Mouse (Mus musculus) olfactory bulb, adult 2 months (tissue): Measurements from ENCODE around the gene Grid2. TPM values are rescaled to one million over a fixed set of nuclear protein-coding genes. Genes with fewer than 3 reads are reported as not detected.
A peak's percentile ranks its signal among the peaks of the same experiment; 100 is the strongest.

Source experiments
- H3K27ac ChIP-seq: fragments of 200-500 bp; 2 replicates; pipeline ENCODE4 v1.5.1; 2012; ENCODE audit warnings: low read depth, low read length; ENCODE audit not compliant: insufficient read depth
- H3K4me1 ChIP-seq: fragments of 200-500 bp; 2 replicates; pipeline ENCODE4 v1.6.1; 2012; ENCODE audit warnings: low read length; ENCODE audit not compliant: control insufficient read depth, insufficient read depth
- H3K4me3 ChIP-seq: fragments of 200-500 bp; 2 replicates; pipeline ENCODE4 v1.5.1; 2012; ENCODE audit warnings: mild to moderate bottlenecking, low read depth, low read length, moderate library complexity; ENCODE audit not compliant: insufficient read depth
- CTCF ChIP-seq: fragments of 200-500 bp; IDR thresholded peaks from 2 replicates; pipeline ENCODE4 v1.5.1; 2012; ENCODE audit warnings: low read depth, mild to moderate bottlenecking, low read length, moderate library complexity; ENCODE audit not compliant: insufficient read depth
- POLR2A ChIP-seq: fragments of 200-500 bp; IDR thresholded peaks from 2 replicates; pipeline ENCODE4 v1.6.1; 2012; ENCODE audit warnings: mild to moderate bottlenecking, low read depth, low read length, moderate library complexity; ENCODE audit not compliant: insufficient read depth
- WGBS: fragments of 180-500 bp; shearing (Covaris S2); methylation state at CpG from one replicate; pipeline ENCODE4 v1.1.7; 2018; 5-methylcytosine and 5-hydroxymethylcytosine counted together
- polyA plus RNA-seq: library from polyadenylated mRNA; stranded (reverse); fragments of >200 nt; gene quantifications from 2 replicates; pipeline ENCODE4 v1.2.4, GENCODE M21; 2012; ENCODE audit warnings: low replicate concordance; ENCODE audit not compliant: missing spikeins, insufficient read depth, insufficient read length

Gene Grid2
- polyA plus RNA-seq, 1 experiment, result not detected

DNA sequence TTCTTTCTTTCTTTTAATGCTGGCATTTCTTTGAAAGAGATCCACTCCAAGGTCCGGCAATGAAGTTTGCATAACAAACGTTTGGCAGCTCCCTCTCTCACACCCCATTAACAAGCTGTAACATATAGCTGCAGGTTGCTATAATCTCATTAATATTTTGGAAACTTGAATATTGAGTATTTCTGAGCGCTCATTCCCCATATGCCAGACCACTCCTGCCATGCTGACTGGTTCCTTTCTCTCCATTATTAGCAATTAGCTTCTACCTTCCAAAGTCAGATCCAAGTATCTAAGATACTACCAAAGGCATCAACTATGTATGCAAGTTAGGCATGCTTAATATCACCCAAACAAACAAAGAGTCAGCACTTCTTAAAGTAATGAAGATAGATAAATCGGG is 1477.6 kb downstream of the Grid2 start:
- H3K27ac ChIP-seq, result no peak overlapping the region
- 5% methylated on average over 4 of the region's 4 CpGs for WGBS

DNA sequence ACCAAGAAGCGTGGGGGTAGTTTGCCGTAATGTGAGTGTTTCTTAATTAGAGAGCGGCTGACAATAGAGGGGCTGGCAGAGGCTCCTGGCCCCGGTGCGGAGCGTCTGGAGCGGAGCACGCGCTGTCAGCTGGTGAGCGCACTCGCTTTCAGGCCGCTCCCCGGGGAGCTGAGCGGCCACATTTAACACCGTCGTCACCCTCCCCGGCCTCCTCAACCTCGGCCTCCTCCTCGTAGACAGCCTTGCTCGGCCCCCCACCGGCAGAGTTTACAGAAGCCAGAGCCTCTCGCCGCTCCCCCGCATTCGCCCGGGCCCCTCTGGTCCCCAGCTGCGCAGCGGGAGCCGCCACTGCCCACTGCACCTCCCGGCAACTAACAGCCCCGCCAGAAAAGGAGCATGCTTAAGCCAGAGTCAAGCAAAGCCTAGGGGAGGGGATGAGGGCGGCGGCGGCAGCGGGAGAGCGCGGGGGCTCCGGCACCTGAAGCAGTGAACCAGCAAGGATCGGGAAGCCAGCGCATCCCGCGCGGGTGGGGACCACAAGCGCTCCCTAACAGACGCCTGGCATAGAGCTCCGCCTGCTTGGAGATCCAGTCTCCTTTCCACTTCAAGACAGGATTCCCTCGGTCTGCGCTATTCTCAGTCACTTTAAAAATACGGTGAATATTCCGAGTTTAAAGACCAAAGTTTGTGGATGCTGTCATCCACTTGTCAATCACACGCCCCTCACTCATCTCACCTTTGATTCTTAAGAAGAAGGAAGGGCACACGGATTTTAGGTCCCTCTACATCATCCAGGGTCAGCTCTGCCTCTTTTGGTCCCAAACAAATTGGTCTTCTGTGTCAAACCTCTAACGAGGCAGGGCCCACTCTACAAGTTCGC is 1479.0 kb downstream of the Grid2 start:
- TF ChIP-seq CTCF (no peak), POLR2A (no peak)
- H3K4me1 ChIP-seq, result peaks cover 14% of the 10 kb centered on the region
- H3K27ac ChIP-seq, result no peak overlapping the region
- peak overlapping the region; percentile 41 for H3K4me3 ChIP-seq
- 4% methylated on average over 54 of the region's 54 CpGs for WGBS

More for the DNA sequence above, 1477.6 kb downstream of the Grid2 start:
- no peak for TF ChIP-seq POLR2A
- no peak for TF ChIP-seq CTCF
- H3K4me1 ChIP-seq, result peaks cover 27% of the 10 kb centered on the region
- H3K4me3 ChIP-seq, result no peak overlapping the region

DNA sequence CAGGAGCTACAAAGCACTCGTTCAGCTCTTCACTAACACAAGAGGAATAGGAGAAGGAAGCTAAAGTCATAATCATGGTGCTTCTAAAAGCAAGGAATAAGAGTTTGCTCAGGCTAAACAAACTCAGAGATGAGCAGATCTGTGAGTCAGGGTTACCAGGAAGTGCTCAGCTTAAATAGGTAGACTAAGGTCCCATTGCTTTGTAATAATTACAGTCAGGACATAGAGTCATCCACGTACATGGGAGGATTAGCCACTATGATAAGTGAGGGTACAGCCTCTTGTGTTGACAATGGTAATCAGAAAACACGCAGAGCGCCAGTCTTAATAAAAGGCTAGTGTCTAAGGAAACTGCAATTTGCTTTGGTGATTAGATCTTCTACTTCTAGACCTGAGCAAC is 1480.6 kb downstream of the Grid2 start:
- no peak overlapping the region for H3K27ac ChIP-seq
- TF ChIP-seq CTCF, result no peak
- no peak for TF ChIP-seq POLR2A
- no peak overlapping the region for H3K4me3 ChIP-seq
- peaks cover 8% of the 10 kb centered on the region; the same call in 1 of the 2 replicates for H3K4me1 ChIP-seq
- 82% methylated on average over 4 of the region's 4 CpGs for WGBS

DNA sequence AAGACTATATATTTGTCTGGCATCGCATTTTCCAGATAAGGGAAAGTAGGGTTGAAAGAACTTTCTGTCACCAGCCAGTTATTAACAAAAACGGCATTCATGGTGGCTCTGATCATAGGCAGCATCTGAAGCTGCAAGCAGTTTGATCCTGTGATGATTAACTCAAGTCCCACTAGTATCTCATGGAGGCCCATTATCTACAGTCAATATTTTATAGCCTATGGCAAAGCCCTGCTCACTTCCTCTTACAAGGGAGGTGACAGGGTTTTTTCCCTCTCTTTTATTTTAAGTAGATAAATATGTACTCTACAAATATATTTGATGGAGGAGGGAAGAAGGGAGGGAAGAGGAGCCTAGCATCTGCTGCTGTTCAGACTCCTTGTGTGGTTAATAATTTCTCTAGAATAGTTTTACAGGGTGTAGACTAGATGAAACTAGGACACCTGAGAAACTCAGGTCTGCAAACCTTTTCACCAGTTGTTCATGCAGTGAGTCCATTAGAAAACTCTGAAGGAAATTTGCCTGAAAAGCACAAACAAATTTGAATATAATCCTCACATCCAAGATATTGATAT is 1487.3 kb downstream of the Grid2 start:
- Histone ChIP-seq H3K27ac (no peak overlapping the region), H3K4me1 (no peaks in the 10 kb centered on the region), H3K4me3 (no peak overlapping the region)
- no peak for TF ChIP-seq CTCF
- no peak for TF ChIP-seq POLR2A
- 85% methylated on average over 2 of the region's 2 CpGs for WGBS
